Mouse (Mus musculus): ENCODE measurements at regions not wholly inside any gene's neighbourhood (a gene's known extent, or its start where the extent isn't known, plus 50 kb on each side); places are given as distances from the start of the nearest gene placed in this dataset.
"Not testable (repeated sequence)": the region's sequence is repeated elsewhere in the genome, so short reads cannot be mapped to it uniquely, and the experiment has no call there.

- intact Hi-C loops (cut with DNase I); DNase-seq: not testable (repeated sequence)
These were observed 81.5 kb upstream of the Otx2 start for GRCm38 (mm10) chr14:48755096-48755495.

GRCm38 (mm10) chr14:48754080-48754720 lies 80.6 kb upstream of the Otx2 start:
- no peak for DNase-seq
- intact Hi-C loops (cut with DNase I): no loop called here

GRCm38 (mm10) chr14:48753517-48754079 lies 80.0 kb upstream of the Otx2 start:
- intact Hi-C loops (cut with DNase I): no loop called here

GRCm38 (mm10) chr14:48753084-48753483 lies 79.5 kb upstream of the Otx2 start:
- intact Hi-C loops (cut with DNase I): no loop called here
- no peak for DNase-seq

More at GRCm38 (mm10) chr14:48753517-48754079, 80.0 kb upstream of the Otx2 start:
- no peak for DNase-seq

GRCm38 (mm10) chr14:48752579-48752905 lies 78.9 kb upstream of the Otx2 start:
- intact Hi-C loops (cut with DNase I): no loop called here
- DNase-seq: no peak

GRCm38 (mm10) chr14:48751751-48752578 lies 78.3 kb upstream of the Otx2 start:
- intact Hi-C loops (cut with DNase I): no loop called here
- no peak for DNase-seq

GRCm38 (mm10) chr14:48750994-48751393 lies 77.4 kb upstream of the Otx2 start:
- intact Hi-C loops (cut with DNase I): no loop called here
- no peak for DNase-seq

GRCm38 (mm10) chr14:48748976-48749375 lies 75.4 kb upstream of the Otx2 start:
- DNase-seq: no peak
- intact Hi-C loops (cut with DNase I): no loop called here

GRCm38 (mm10) chr14:48747936-48748335 lies 74.3 kb upstream of the Otx2 start:
- no peak for DNase-seq
- intact Hi-C loops (cut with DNase I): no loop called here

- DNase-seq: no peak
- intact Hi-C loops (cut with DNase I): no loop called here
These were observed 67.5 kb upstream of the Otx2 start for GRCm38 (mm10) chr14:48740942-48741602.

GRCm38 (mm10) chr14:48739121-48739520 lies 65.5 kb upstream of the Otx2 start:
- intact Hi-C loops (cut with DNase I): no loop called here

GRCm38 (mm10) chr14:48738641-48739040 lies 65.0 kb upstream of the Otx2 start:
- intact Hi-C loops (cut with DNase I): no loop called here
- no peak for DNase-seq

More at GRCm38 (mm10) chr14:48739121-48739520, 65.5 kb upstream of the Otx2 start:
- DNase-seq: no peak

GRCm38 (mm10) chr14:48738213-48738612 lies 64.6 kb upstream of the Otx2 start:
- no peak for DNase-seq

GRCm38 (mm10) chr14:48736969-48737860 lies 63.6 kb upstream of the Otx2 start:
- no peak for DNase-seq
- intact Hi-C loops (cut with DNase I): no loop called here

More at GRCm38 (mm10) chr14:48738213-48738612, 64.6 kb upstream of the Otx2 start:
- intact Hi-C loops (cut with DNase I): no loop called here

GRCm38 (mm10) chr14:48736211-48736610 lies 62.6 kb upstream of the Otx2 start:
- intact Hi-C loops (cut with DNase I): no loop called here
- no peak for DNase-seq

- DNase-seq: no peak
- intact Hi-C loops (cut with DNase I): no loop called here
These were observed 56.4 kb upstream of the Otx2 start for GRCm38 (mm10) chr14:48729996-48730395.

Measured in heart, postnatal 10 days (tissue).